Mouse (Mus musculus): ENCODE results near the gene Slc23a2. TPM values are rescaled to one million over a fixed set of nuclear protein-coding genes. Genes with fewer than 3 reads are reported as not detected.

Gene Slc23a2
- polyA plus RNA-seq, 1 experiment from 2014 or later = 13.3 TPM

DNA sequence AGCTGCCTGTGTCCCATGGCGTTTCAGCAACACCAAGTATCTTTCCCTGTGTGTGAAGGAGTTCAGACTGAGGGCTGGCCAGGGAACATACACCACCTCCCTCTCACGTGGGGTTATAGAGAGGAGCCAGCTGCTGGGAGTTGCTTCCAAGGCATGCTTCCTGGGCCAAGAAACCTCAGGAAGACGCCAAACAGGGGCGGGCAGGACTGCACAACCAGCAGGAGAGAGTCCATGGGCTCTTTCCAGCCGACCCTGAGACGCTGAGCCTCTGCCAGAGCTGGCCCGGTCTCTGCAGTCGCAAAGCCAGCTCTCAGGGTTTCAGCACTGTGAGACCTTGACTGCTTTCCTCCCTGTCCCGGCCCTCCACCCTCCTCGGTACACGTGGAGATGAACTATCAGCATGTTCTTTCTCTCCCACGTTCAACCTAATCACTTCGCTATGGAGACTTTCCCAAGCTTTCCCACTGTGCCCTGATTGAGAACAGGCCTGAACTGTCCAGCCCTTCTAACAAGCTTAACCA is 101.7 kb downstream of the Slc23a2 start:
- Histone ChIP-seq H3K4me1 (ENCODE audit: control insufficient read depth, insufficient read depth, low read length) (no peaks in the 10 kb centered on the region), H3K4me2 (ENCODE audit: low read depth) (no peak overlapping the region), H3K27ac (ENCODE audit: low read depth, low read length) (no peak overlapping the region), H3K9ac (ENCODE audit: low read length) (no peak overlapping the region), H3K27me3 (ENCODE audit: control insufficient read depth, insufficient read depth, low read length) (no peaks in the 10 kb centered on the region), H3K9me3 (ENCODE audit: control insufficient read depth, low read length) (no peaks in the 10 kb centered on the region), H3K4me3 (ENCODE audit: low read depth, low read length) (no peak overlapping the region), H3K36me3 (ENCODE audit: control insufficient read depth, insufficient read depth, low read length) (no peaks in the 10 kb centered on the region)
- DNase-seq (ENCODE audit: low spot score) (no peak), ATAC-seq (ENCODE audit: insufficient read depth, low FRiP score, low TSS enrichment) (no peak)
- 52% methylated on average over 13 of the region's 13 CpGs for WGBS

DNA sequence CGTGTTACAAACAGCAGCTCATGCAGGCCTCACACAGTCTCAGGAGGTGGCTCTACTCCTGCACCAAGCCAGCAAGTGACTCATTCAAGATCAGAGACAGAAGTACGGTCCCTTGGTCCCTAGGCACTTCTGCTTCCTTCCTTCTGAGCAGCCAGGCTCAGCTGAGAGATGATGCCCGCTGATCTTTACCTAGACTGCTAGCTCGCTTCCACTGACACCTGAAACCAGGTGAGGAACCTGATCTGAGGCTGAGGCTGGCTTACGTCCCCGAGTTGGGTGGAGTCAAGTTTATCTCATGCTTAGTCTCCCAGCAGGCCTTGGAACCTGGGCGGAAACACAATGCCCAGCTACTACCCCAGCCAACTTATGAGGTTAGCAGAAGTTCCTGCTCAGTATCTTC is 105.0 kb downstream of the Slc23a2 start:
- Histone ChIP-seq H3K27ac (ENCODE audit: low read depth, low read length) (no peak overlapping the region), H3K4me1 (ENCODE audit: control insufficient read depth, insufficient read depth, low read length) (no peaks in the 10 kb centered on the region), H3K9ac (ENCODE audit: low read length) (no peak overlapping the region), H3K4me2 (ENCODE audit: low read depth) (no peak overlapping the region), H3K27me3 (ENCODE audit: control insufficient read depth, insufficient read depth, low read length) (no peaks in the 10 kb centered on the region), H3K9me3 (ENCODE audit: control insufficient read depth, low read length) (no peaks in the 10 kb centered on the region), H3K4me3 (ENCODE audit: low read depth, low read length) (no peak overlapping the region), H3K36me3 (ENCODE audit: control insufficient read depth, insufficient read depth, low read length) (no peaks in the 10 kb centered on the region)
- ATAC-seq (ENCODE audit: insufficient read depth, low FRiP score, low TSS enrichment) = no peak
- WGBS = 68% methylated on average over 7 of the region's 7 CpGs
- DNase-seq (ENCODE audit: low spot score) = no peak

DNA sequence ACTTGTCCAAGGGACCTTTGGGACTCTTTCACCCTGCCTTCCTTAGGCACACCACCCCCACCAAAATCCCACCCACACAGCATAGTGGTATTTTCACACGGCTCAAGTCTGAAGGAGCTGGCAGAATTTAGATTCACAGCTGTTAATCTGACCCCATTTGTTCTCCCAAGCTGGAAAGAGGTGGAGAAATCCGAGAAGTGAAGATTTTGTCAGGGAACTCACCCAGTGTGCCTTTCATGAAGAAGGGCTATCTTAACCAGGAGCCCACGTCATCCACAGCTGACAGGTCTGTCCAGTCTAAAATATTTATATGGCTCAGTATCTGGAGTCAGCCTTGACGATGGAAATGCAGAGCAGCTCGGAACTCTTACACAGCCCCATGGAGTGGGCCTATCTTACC is 108.6 kb downstream of the Slc23a2 start:
- Histone ChIP-seq H3K27ac (ENCODE audit: low read depth, low read length) (no peak overlapping the region), H3K27me3 (ENCODE audit: control insufficient read depth, insufficient read depth, low read length) (no peaks in the 10 kb centered on the region), H3K9ac (ENCODE audit: low read length) (no peak overlapping the region), H3K36me3 (ENCODE audit: control insufficient read depth, insufficient read depth, low read length) (no peaks in the 10 kb centered on the region), H3K4me1 (ENCODE audit: control insufficient read depth, insufficient read depth, low read length) (no peaks in the 10 kb centered on the region), H3K4me2 (ENCODE audit: low read depth) (no peak overlapping the region), H3K4me3 (ENCODE audit: low read depth, low read length) (no peak overlapping the region), H3K9me3 (ENCODE audit: control insufficient read depth, low read length) (no peaks in the 10 kb centered on the region)
- ATAC-seq (ENCODE audit: insufficient read depth, low FRiP score, low TSS enrichment) (no peak), DNase-seq (ENCODE audit: low spot score) (no peak)
- WGBS = 82% methylated on average over 5 of the region's 5 CpGs

GRCm38 (mm10) chr2:132035470-132035835 is 109.5 kb downstream of the Slc23a2 start:
- H3K9ac ChIP-seq (ENCODE audit: low read length) = no peak overlapping the region

DNA sequence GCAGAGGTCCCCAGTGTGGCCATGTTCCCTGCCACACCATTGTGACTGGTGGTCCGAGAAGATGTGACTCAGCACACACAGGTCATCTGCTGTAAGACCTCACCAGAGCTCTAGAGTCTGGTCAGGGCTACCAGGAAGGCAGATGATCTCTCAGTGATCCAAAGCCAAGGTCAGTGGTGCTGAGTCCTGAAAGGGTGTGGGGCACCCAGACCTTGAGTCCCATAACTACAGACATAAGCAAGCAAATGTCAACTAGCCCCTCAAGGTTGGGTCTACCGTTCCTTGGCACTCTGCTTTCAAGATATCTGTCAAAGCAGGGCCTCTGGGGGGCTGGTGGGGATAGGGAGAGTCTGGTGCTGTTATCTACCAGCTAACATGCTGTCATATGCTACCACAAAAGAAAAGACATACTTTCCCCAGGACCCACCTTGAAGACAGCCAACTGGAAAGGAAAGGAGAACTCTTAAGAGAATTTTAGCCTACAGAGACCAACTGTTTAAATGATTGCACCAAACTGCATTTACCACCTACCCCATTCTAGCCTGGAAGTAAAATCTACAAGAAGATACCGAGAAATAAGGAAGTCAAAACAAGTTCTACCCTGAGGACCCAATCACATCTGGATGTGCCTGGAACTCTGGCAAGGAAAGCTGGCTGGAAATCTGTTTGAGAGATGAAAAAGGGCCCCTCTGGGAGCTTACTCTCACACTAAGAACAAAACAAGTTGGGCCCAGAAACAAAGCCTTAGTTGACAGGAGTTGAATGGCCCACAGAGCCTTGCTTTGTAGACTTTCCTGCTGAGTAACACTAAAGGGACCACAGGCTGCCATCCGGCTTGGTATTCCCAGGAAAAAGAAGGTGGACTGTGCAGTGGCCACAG is 110.1 kb downstream of the Slc23a2 start:
- ATAC-seq (ENCODE audit: insufficient read depth, low FRiP score, low TSS enrichment) (no peak), DNase-seq (ENCODE audit: low spot score) (no peak)
- Histone ChIP-seq H3K27ac (ENCODE audit: low read depth, low read length) (no peak overlapping the region), H3K9ac (ENCODE audit: low read length) (no peak overlapping the region), H3K36me3 (ENCODE audit: control insufficient read depth, insufficient read depth, low read length) (no peaks in the 10 kb centered on the region), H3K9me3 (ENCODE audit: control insufficient read depth, low read length) (no peaks in the 10 kb centered on the region), H3K4me1 (ENCODE audit: control insufficient read depth, insufficient read depth, low read length) (peaks cover 3% of the 10 kb centered on the region; the same call in 1 of the 2 replicates), H3K4me3 (ENCODE audit: low read depth, low read length) (no peak overlapping the region), H3K4me2 (ENCODE audit: low read depth) (no peak overlapping the region), H3K27me3 (ENCODE audit: control insufficient read depth, insufficient read depth, low read length) (no peaks in the 10 kb centered on the region)
- 58% methylated on average over 4 of the region's 4 CpGs for WGBS

More at GRCm38 (mm10) chr2:132035470-132035835, 109.5 kb downstream of the Slc23a2 start:
- peaks cover 3% of the 10 kb centered on the region; the same call in 1 of the 2 replicates for H3K4me1 ChIP-seq (ENCODE audit: control insufficient read depth, insufficient read depth, low read length)
- H3K4me2 ChIP-seq (ENCODE audit: low read depth) = no peak overlapping the region
- WGBS = 75% methylated on average over 11 of the region's 11 CpGs
- no peak overlapping the region for H3K27ac ChIP-seq (ENCODE audit: low read depth, low read length)
- no peaks in the 10 kb centered on the region for H3K27me3 ChIP-seq (ENCODE audit: control insufficient read depth, insufficient read depth, low read length)
- H3K4me3 ChIP-seq (ENCODE audit: low read depth, low read length) = no peak overlapping the region
- H3K9me3 ChIP-seq (ENCODE audit: control insufficient read depth, low read length) = no peaks in the 10 kb centered on the region
- no peaks in the 10 kb centered on the region for H3K36me3 ChIP-seq (ENCODE audit: control insufficient read depth, insufficient read depth, low read length)
- ATAC-seq (ENCODE audit: insufficient read depth, low FRiP score, low TSS enrichment) (no peak), DNase-seq (ENCODE audit: low spot score) (no peak)

GRCm38 (mm10) chr2:132031364-132032095 is 113.4 kb downstream of the Slc23a2 start:
- Histone ChIP-seq H3K27me3 (ENCODE audit: control insufficient read depth, insufficient read depth, low read length) (no peaks in the 10 kb centered on the region), H3K27ac (ENCODE audit: low read depth, low read length) (no peak overlapping the region; the same call in 1 of the 2 replicates), H3K4me2 (ENCODE audit: low read depth) (no peak overlapping the region), H3K4me3 (ENCODE audit: low read depth, low read length) (no peak overlapping the region), H3K9me3 (ENCODE audit: control insufficient read depth, low read length) (no peaks in the 10 kb centered on the region), H3K4me1 (ENCODE audit: control insufficient read depth, insufficient read depth, low read length) (peaks cover 6% of the 10 kb centered on the region; the same call in 1 of the 2 replicates), H3K36me3 (ENCODE audit: control insufficient read depth, insufficient read depth, low read length) (no peaks in the 10 kb centered on the region), H3K9ac (ENCODE audit: low read length) (0 out of 2 replicates have a peak overlapping the region, but pooled peaks have one; percentile 1)
- no peak for DNase-seq (ENCODE audit: low spot score)
- ATAC-seq (ENCODE audit: insufficient read depth, low FRiP score, low TSS enrichment) = no peak
- WGBS = 66% methylated on average over 11 of the region's 11 CpGs

DNA sequence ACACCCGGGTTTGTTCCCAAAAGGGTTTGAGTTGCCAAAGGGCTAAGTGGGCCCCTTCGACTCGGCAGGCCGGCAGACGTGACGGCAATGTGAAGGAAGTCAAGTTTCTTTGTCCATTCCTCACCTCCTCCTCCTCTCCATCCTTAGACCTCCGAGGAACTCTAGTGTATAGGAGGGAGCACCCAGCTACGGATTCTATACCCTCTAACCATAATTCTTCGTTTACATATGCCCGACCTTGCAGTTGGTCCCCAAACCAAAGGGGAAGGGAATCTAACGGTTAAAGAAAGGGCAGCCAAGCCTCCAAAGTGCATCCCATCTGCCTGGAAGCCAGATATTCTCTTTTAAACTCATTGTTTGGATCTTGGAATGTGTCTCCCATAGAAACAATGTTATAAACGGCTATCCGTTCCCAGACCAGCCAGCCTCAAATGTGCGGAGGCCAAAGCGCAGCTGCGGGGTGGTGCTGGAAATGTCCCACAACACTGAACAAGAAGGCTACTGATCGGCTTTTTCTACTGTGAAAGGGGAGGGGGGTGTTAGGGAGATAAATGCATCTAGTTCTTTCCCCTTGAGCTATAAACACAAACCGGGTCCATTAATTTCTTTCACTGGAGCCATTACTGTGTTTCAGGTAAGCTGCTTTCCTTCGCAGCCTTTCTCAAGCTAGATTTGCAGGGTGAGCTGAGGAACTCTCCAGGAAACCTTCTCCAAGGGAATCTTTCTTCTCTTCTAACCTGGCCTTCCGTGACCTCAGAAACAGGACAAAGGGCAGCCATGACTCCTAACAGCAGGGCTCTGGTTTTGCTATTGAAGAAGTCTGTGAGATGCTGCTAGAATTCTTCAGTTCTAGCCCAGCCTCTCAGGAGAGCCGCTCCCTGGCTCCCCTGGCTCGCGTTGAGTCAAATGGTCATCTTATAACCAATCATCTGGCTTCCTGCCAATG is 114.2 kb downstream of the Slc23a2 start:
- Histone ChIP-seq H3K4me3 (ENCODE audit: low read depth, low read length) (peak overlapping the region; percentile 59), H3K27ac (ENCODE audit: low read depth, low read length) (peak overlapping the region; percentile 83), H3K4me2 (ENCODE audit: low read depth) (peak overlapping the region; percentile 93), H3K9ac (ENCODE audit: low read length) (peak overlapping the region; percentile 67), H3K4me1 (ENCODE audit: control insufficient read depth, insufficient read depth, low read length) (peaks cover 6% of the 10 kb centered on the region; the same call in 1 of the 2 replicates), H3K27me3 (ENCODE audit: control insufficient read depth, insufficient read depth, low read length) (no peaks in the 10 kb centered on the region), H3K9me3 (ENCODE audit: control insufficient read depth, low read length) (no peaks in the 10 kb centered on the region), H3K36me3 (ENCODE audit: control insufficient read depth, insufficient read depth, low read length) (no peaks in the 10 kb centered on the region)
- ATAC-seq (ENCODE audit: insufficient read depth, low FRiP score, low TSS enrichment) (peak; percentile 35), DNase-seq (ENCODE audit: low spot score) (peak; percentile 55)
- 8% methylated on average over 23 of the region's 23 CpGs for WGBS
